Mouse (Mus musculus) WW6 (cell line): ENCODE results near the gene Art1.
A peak's percentile ranks its signal among the peaks of the same experiment; 100 is the strongest.

ENCODE experiments used
- DNase-seq: peaks from one replicate; pipeline ENCODE4 v3.0.0-alpha.2; 2013; ENCODE audit warnings: low read depth, low spot score

Gene Art1

DNA sequence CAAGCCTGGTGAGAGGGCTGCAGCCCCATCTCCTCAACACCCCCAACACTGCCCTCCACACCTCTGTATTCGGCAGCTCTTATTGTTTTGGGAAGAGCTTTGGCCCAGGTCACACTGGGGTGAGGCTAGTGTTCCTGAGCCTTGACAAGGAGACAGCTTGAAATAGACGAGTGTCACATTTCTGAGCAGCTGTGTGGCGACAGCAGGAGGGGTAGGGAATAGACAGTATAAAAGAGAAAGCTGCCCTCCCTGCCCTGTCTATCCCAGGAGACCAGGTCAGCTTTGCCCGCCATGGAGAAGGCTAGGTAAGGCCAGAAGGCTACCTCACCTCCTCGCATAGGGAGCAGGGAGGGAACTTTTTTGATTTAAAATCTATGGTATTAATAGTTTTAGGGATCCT, at the start of gene Art1:
Gene Art1, plus strand, starts transcription at position 257 of the 400 bp plus-strand sequence.
- DNase-seq: no peak

DNA sequence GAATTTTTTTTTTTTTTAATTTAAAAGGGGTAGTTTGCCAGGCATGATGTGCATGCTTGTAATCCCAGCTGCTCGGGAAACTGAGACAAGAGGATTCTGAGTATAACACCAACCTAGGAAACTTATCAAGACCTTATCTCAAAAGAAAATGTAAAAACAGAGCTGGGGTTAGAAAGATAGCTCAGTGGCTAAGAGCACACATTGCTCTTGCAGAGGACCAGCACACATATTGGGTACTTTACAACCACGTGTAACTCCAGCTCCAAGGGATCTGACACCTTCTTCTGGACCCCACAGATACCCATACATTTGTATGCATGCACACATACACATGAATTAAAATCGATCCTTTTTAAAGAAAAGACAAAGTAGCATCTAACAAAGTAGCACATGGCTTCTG, 40.2 kb upstream of the Art1 start:
- DNase-seq: no peak

DNA sequence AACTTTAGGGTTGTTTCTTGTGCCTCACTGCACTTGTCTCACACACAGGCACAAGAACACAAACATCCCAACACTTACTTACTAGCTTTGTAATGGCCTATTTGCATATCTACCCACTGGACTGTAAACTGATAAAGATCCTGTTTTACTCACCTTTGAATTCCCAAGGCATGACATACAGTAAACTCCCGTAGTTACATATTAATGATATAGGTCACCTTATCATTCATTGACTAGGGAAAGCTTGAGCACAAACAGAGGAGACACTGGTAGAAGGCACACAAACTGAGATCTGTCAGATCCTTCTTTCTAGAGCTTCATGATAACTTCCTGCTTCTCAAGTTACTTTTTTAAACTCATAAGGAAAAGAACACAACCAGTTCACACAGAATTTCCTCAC, 39.3 kb upstream of the Art1 start:
- no peak for DNase-seq

DNA sequence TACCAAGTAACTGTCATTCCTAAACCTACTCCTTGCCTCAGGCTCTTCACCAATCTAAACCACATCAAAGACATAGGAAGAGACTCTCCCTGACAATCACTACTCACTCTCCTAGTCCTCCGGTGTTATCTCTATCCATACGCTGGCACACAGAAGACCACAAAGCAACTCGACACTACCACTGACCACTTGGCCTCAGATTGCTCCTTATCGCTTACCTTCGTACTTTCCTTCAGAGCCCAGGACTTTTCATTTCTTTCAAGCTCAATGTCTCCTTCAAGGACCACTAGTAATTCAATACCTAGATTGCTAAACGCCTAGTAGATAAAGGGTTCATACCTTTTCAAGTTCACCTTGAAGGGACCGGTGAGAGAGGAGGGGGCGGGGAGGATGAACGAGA, 37.7 kb upstream of the Art1 start:
- no peak for DNase-seq

DNA sequence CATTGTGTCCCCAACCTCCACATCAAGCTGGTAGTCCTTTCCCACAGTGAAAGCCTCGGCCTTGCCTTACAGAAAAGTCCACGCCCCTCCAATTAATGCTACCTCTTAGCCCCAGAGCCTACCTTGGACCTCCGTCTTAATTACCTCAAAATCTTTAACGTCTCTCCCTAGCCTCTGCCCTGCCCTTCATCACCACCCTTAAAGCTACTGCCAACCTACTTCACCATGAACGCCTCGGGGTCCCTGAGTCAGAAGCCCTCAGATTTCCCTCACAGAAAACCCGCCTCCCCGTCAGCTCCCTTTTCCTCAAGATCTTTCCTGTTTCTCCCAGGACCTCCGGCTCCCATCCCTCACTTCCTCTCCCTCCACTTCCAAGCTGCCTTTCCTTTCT, 36.9 kb upstream of the Art1 start:
- DNase-seq: no peak

DNA sequence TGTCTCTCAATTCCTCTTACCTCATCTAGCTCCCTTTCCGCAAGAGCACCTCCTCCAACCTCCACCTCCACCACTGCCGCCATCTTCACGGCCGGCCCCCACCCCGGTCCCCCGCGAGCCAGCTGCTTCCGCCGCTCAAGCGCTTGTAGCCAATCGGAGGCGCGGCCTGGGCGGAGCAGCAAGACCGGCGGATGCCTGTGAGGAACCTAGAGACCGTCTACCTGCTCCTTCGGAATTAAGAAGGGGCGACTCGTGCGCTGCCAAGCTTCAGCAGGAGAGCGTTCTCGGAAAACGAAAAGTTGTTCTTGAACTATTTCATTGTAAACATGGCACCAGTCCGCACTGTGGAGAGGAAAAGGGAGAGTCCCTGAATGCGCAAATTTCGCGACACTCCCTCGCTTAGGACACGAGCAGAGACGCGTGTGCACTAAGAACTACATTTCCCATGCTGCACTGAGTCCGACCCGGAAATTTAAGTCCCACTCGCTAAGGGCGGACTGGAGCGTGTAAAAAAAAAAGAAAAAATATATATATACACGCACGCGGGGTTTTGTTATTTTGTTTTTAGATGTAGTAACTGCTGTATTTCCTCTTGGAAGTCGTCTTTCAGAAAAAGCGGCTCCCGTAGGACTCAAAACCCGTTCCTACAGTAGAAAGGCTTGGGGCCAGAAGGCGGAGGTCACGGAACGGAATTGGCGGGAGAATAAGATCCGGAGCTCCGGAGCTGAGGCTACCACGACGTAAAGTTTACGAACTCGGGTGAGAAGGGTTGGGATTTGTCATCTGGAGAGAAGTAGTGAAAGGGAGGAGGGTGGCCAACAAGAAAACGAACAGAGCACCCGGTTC, 36.3 kb upstream of the Art1 start, which contains the start of the genes Rnf121, Xndc1 and Xntrpc:
Gene Rnf121, minus strand, starts transcription at position 424 of the 846 bp plus-strand sequence.
Gene Xndc1, plus strand, starts transcription at position 466 of the 846 bp plus-strand sequence.
Gene Xntrpc, plus strand, starts transcription at position 668 of the 846 bp plus-strand sequence.
- peak; percentile 70 for DNase-seq

DNA sequence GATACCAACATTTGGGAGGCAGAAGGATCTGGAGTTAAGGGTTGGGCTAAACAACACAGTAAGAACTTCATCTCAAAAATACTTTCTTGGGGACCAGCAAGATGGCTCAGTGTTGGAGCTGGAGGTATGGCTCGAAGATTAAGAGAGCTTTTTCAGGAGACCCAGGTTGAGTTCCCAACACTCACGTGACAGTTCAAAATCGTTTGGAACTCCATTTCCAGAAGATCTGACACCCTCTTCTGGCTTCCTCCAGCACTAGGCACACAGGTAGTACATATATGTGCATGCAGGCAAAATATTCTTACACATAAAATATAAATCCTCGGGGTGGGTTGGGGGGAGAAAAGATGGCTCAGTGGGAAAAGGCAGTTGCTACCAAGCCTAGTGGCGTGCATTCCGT, 35.2 kb upstream of the Art1 start:
- no peak for DNase-seq

DNA sequence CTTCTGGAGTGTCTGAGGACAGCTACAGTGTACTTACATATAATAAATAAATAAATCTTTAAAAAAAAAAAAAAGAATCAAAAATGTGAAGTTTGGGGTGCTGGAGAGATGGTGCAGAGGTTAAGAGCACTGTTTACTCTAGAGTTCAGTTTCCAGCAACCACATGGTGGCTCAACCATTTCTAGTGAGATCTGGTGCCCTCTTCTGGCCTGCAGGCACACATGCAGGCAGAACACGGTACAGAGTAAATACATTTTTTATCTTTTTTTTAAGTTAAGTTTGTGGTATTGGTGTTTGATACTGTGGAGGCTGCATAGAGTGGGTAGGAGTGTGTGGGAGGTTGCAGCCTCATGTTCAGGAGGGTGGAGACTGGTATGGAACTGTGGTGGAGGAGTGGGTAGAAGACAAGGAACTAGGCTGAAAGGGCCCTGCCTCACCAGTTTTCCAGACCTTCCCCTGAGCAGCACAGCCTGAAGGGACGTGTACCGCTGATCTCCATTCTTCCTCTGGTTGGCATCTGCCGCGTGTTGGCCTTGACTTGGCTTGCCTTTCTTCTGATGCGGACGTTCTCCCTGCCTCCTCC, 24.7 kb upstream of the Art1 start:
- no peak for DNase-seq

DNA sequence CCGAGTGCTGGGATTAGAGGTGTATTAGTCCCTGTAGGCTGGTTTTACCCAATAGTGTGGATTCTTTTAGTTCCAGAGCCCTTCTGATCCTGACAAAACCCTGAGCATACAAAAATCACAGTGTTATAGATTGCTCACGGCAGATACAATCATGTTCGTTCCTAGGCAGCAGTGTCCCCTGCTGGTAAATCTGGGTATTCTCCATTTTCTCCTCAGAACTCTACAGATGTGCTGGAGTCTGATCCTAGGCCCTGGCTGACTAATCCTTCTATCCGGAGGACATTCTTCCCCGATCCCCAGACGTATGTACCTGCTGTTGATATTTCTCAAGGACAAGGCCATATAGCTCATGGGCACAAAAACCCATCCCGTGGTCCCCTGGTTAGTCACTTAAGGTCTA, 23.0 kb upstream of the Art1 start:
- no peak for DNase-seq

DNA sequence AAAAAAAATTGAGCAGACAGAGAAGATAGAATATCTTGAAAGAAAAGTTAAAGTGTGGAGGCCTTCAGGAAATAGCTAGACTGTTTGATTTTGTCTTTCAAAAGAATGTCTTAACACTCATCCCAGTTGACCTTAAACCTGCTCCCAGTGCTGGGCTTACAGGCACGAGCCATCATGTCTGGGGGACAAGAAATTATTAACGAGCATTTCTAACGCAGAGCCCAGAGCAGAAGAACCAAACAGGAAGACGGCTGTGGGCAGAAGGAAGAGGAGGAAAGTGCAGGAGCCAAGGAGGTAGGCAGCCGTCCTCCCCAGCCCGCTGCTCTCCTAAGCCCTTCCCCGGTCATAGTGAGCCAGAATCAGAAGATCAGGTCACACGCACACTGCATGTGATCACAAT, 21.2 kb upstream of the Art1 start:
- DNase-seq: no peak

DNA sequence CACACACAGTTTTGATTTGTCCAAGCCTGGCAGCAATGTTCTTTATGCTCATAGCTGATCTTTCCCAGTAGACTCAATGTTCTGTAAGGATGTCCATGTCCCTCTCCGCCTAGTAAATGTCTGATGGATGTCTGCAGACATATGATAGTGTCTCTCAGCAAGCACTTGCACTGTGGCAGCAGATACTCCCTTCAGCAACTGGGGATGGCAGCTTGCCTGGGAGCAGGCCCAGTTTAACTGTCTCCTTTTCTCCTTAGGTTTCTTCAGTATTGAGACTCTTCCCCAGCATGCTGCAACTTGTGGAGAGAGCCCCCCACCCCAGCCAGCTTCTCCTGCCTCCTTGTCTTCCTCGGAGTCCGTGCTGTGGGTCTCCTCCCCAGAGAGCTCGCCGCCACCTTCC, 19.8 kb upstream of the Art1 start:
- no peak for DNase-seq

DNA sequence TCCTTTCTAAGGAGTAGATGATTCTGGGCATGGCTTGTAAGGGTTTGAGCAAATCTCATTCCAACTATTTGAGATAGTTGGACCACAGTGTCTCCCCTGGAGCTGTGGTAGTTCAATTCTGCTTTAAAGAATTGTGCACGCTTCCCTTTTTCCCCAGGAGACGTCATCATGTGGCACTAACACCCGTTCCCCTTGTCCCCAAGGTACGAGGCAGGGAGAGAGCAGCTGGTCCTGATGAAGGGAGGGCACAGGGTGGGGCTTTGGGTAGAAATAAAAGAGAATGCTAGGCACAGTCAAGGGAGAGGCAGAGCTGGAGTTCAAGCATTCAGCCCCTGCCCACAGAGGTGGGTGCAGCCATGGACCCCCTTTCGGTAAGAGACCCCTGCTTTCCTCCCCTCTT, 18.7 kb upstream of the Art1 start, which contains the start of gene Trpc2:
Gene Trpc2, plus strand, starts transcription at position 301 of the 400 bp plus-strand sequence.
- no peak for DNase-seq

DNA sequence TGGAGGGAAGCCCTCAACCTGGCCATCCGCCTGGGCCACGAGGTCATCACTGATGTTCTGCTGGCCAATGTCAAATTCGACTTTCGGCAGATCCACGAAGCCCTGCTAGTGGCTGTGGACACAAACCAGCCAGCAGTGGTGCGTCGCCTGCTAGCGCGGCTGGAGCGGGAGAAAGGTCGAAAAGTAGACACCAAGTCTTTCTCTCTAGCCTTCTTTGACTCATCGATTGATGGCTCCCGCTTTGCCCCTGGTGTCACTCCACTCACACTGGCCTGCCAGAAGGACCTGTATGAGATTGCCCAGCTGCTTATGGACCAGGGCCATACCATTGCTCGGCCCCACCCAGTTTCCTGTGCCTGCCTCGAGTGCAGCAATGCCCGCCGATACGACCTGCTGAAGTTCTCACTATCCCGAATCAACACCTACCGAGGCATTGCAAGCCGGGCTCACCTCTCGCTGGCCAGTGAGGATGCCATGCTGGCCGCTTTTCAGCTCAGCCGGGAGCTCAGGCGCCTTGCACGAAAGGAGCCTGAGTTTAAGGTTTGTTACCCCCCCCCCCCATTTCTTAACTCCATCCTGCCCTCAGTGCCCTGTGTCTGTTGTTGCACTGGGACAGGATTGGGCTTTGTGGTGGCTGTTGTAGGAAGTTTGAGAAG, 17.4 kb upstream of the Art1 start:
- DNase-seq: no peak

DNA sequence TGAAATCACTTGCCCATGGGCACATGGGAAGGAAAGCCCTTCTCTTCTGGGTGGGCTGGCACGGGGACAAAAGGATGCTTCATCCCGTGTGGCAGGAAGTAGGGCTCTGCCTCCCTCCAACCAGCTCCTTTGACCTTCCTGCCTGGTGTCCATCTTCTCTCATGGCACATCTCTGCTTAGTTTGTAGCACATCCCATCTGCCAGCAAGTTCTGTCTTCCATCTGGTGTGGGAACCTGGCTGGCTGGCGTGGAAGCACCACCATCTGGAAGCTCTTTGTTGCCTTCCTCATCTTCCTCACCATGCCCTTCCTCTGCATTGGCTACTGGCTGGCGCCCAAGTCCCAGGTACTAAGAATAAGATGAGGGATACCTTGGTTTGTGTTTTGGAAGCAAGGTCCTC, 14.2 kb upstream of the Art1 start:
- no peak for DNase-seq

DNA sequence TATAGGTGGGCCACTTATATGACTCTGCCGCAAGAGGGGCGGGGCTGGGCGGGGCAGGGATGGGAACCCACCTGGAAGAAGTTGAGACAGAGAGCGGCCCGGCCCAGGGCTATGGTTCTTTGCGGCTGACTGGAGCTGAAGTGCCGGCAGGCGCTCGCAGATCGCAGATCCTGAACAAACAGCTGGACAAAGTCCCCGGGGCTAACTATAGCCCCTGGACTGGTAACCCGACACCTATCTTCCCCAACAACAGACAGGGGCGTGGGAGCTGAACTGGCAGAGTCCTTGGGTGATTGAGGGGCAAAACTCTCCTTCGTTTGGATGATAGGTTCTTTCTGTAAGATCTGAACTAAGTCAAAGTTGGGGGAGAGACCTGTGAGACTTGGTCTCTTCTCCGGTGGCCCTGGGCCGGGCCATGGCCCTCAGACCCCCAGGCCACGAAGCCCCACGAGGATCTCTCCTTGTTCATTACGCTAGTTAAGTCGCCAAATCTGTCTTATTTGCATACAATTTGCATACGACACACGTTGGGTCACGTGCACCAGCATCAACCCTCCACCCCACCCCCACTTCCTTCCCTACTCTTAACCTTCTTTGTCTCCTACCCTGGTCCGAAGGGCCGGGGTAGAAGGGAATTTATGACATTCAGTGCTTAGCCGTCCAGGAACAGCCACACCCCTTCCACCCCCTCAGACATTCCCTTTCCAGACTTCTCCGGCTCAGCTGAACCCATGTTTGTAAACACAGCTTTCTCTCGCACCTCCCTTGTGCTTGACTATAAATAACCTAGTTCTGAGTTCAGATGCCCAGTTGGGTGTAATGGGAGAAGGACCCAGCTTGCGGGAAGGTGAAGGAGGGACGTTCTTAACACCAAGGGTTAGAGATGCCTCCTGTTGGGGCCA, 1.5 kb upstream of the Art1 start:
- peak; percentile 63 for DNase-seq

DNA sequence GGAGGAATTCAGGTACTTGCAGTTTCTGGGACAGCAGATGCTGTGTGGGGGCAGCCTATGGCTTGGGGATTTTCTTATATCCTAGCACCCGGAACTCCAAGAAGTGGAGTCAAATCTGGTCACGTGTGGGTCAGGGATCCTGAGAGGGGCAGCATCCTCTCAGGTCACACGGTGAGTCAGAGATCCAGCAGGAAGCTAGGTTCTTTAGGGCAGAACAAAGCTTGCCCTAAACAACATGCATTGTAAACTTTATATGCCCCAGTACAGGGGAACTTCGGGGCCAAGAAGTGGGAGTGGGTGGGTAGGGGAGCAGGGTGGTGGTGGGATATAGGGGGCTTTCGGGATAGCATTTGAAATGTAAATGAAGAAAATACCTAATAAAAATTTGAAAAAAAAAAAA, 675 bp upstream of the Art1 start:
- no peak for DNase-seq

DNA sequence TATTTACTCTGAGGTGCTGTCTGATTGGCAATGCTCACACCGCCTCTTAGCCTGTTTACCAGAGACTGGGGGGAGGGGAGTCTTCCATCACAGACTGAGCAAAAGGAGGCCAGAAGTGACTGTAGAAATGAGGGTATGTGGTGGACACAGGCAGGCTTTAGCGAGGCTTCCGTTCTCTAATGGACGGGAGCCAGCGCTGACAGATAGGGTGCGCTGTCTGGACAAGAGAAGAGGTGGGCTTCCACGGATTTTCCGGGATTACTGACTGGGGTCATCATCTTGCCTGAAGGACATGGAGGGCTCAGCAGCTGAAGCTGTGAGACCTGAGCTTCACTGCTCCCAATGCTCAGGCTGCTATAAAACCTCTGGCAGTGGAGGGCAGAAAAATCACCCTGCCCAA, 698 bp downstream of the Art1 start:
- no peak for DNase-seq

DNA sequence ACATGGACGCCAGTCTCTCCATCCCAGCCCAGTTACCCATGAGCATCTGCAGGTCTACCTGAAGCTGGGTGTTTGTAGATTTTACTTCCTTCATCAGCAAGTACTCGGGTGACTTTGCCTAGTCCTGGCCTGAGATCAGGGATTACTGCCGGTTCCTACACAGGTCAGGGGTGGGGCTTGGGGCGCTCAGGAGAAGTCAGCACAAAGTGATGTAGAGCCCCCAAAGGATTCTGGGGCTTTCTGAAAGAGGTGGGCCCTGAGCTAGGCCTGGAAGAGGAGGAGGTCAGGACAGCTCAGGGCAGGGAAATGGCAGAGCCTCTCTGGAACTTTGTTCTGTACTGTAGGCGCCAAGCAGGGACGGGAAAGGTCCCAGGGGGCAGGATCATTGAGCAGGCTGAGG, 1.2 kb downstream of the Art1 start:
- DNase-seq: no peak

DNA sequence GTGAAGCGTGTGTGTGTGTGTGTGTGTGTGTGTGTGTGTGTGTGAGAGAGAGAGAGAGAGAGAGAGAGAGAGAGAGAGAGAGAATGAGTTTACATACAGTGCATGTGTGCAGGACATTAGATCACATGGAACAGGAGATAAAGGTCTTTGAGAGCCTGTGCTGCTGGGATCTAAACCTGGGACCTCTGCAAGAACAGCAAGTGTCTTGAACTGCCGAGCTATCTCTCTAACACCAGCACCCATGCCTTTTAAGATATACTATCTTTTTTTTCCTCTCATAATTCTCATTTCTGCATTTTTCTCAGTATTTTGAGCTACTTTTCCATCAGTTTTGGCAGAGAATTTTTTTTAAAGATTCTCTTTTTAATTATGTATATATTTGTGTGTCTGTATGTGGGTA, 2.0 kb downstream of the Art1 start:
- no peak for DNase-seq

DNA sequence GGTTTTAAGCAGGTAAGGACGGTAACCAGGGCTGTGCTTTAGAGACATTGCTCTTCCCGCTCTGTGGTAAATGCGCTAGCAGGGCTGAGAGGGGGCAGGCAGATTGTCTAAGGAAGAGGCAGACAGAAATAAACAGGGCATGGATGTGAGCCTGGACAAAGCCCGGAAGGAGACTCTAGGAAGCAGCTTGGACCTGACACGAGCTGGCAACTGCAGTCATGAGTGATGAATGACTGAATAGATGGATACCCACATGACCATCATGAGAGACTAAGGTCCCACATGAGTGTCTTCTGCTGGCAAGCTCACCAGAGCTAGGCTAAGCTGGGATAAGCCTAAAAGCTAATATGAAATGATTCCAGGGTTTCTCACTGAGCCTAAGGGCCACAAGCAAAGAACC, 2.6 kb downstream of the Art1 start:
- DNase-seq: no peak

DNA sequence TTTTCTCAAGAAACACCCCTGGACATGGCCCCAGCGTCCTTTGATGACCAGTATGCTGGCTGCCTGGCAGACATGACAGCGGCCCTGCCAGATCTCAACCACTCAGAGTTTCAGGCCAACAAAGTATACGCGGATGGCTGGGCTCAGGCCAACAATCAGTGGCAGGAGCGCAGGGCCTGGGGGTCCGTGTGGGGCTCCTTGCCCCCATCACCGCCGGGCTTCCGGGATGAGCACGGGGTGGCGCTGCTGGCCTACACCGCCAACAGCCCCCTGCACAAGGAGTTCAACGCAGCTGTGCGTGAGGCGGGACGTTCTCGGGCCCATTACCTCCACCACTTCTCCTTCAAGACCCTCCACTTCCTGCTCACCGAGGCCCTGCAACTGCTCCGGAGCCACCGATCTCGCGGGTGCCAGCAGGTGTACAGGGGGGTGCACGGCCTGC, 5.2 kb downstream of the Art1 start:
- no peak for DNase-seq

DNA sequence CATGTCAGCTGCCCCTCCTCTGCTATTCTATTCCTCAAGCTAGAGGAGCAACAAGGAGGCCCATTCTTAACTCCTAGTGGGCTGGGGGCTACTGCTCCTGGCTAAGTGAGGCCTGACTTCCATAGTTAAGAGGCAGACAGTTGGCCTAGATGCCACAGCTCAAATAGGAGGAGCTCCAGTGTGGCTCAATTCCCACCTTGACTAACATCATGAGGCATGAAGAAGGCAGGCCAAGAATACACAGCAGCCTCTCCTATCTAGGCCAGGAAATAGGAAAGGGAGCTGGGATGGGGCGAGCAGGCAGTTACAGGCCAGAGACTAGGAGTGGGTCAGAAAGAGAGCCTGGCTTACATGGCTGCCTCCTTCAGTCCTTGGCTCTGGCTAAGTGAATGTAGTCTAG, 6.7 kb downstream of the Art1 start:
- no peak for DNase-seq
